Mouse (Mus musculus) kidney, embryonic 16.5 days (tissue): ENCODE data around the gene Amhr2. TPM values are rescaled to one million over a fixed set of nuclear protein-coding genes. Genes with fewer than 3 reads are reported as not detected.

Experiments used
- ATAC-seq: fragments of 200-750 bp; cut with Nextera tagmentation; 2 replicates; pipeline ENCODE4 v1.8.0; 2017; ENCODE audit warnings: moderate TSS enrichment; ENCODE audit not compliant: low FRiP score, low TSS enrichment
- H3K27ac ChIP-seq: fragments of 300-500 bp; sonication (generic); 2 replicates; pipeline ENCODE4 v1.5.1; 2014; ENCODE audit warnings: low read length
- H3K27me3 ChIP-seq: fragments of 300-500 bp; sonication (generic); 2 replicates; pipeline ENCODE4 v1.6.1; 2014; ENCODE audit warnings: low read length, control low read depth, mixed read lengths; ENCODE audit not compliant: insufficient read depth
- H3K36me3 ChIP-seq: fragments of 300-500 bp; sonication (generic); 2 replicates; pipeline ENCODE4 v1.6.1; 2014; ENCODE audit warnings: low read length, control low read depth, mixed read lengths; ENCODE audit not compliant: insufficient read depth
- H3K4me1 ChIP-seq: fragments of 300-500 bp; sonication (generic); 2 replicates; pipeline ENCODE4 v1.6.1; 2014; ENCODE audit warnings: low read length, control low read depth, mixed read lengths; ENCODE audit not compliant: insufficient read depth
- H3K4me2 ChIP-seq: fragments of 300-500 bp; sonication (generic); replicated peaks from 2 replicates; pipeline ENCODE4 v1.6.1; 2014; ENCODE audit warnings: low read depth, low read length
- H3K4me3 ChIP-seq: fragments of 300-500 bp; sonication (generic); 2 replicates; pipeline ENCODE4 v1.5.1; 2014; ENCODE audit warnings: mild to moderate bottlenecking, low read length
- H3K9ac ChIP-seq: fragments of 300-500 bp; sonication (generic); replicated peaks from 2 replicates; pipeline ENCODE4 v1.6.1; 2014; ENCODE audit warnings: low read length
- H3K9me3 ChIP-seq: fragments of 300-500 bp; sonication (generic); 2 replicates; pipeline ENCODE4 v1.6.1; 2016; ENCODE audit warnings: low read length, control low read depth
- WGBS: fragments of 180-500 bp; shearing (Covaris S2); extraction: QIAGEN DNeasy Blood & Tissue Kit; methylation state at CpG from one replicate; pipeline ENCODE4 v1.1.7; 2014; 5-methylcytosine and 5-hydroxymethylcytosine counted together
- polyA plus RNA-seq: library from polyadenylated mRNA; unstranded; fragments of >200 nt; fragmentation: Nextera tagmentation; extraction: Ambion mirVana; gene quantifications from 2 replicates; pipeline ENCODE4 v1.2.1, GENCODE M21; 2015

Gene Amhr2
- polyA plus RNA-seq, 1 experiment from 2014 or later: 1.7 TPM

DNA sequence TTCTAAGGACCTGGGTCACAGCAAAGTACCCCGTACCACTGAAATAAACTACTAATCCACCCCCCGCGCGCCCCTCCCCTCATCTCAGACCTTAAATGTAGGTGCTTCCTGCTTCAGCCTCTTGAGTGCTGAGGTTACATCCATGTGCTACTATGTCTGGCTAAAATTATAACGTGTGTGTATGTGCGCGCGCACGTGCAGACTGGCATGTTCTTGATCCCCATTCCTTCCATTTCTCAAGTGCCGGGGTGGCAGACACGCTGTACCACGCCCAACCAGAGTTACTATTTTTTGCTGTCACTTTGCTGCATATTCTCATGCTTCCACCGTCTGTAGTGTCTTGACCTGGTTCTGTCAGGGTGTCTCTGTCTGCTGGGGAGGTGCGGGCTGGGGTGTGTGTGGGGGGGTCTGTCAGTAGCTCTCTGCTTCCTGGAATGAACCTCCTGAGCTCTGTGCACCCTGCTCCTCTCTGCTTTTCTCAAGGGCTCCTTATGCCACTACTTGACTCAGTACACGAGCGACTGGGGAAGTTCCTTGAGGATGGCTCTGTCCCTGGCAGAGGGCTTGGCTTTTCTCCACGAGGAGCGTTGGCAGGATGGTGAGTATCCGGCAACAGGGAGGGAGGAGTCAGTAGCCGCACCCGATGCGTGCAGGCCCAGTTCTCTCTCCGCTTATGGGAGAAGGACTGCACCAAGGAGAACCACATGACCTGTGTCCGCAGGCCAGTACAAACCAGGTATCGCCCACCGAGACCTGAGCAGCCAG lies 6.7 kb downstream of the Amhr2 start:
- no peaks in the 10 kb centered on the region for H3K9me3 ChIP-seq
- H3K27me3 ChIP-seq: no peaks in the 10 kb centered on the region
- H3K36me3 ChIP-seq: no peaks in the 10 kb centered on the region
- H3K4me3 ChIP-seq: no peak overlapping the region
- no peak overlapping the region for H3K9ac ChIP-seq
- H3K27ac ChIP-seq: no peak overlapping the region
- no peak for ATAC-seq
- no peak overlapping the region for H3K4me2 ChIP-seq
- 83% methylated on average over 26 of the region's 26 CpGs for WGBS
- 0 out of 2 replicates have a peak, but pooled peaks cover 1% of the 10 kb centered on the region for H3K4me1 ChIP-seq

DNA sequence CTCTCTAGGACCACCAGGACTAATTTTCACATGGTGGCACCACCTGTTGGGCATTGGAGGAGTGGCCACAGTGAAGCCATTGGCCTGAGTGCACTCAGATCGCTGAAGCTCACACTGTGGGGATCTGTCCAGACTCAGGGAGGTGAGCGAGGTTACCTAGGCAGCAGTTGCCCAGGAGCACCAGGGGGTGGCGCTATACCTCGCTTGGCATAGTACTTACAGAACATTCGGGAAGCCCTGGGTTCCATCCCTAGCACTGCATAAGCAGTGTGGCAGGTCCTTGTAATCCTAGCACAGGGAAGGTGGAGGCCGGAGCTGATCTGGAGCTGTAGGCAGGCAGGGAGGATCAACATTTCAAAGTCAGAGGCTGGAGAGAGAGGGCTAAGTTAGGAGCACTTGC lies 10.8 kb downstream of the Amhr2 start:
- no peak overlapping the region for H3K4me2 ChIP-seq
- H3K4me3 ChIP-seq: no peak overlapping the region
- H3K36me3 ChIP-seq: no peaks in the 10 kb centered on the region
- no peaks in the 10 kb centered on the region for H3K27me3 ChIP-seq
- H3K4me1 ChIP-seq: peaks cover 15% of the 10 kb centered on the region
- ATAC-seq: no peak
- H3K9me3 ChIP-seq: no peaks in the 10 kb centered on the region
- no peak overlapping the region for H3K27ac ChIP-seq
- H3K9ac ChIP-seq: no peak overlapping the region
- 38% methylated on average over 6 of the region's 6 CpGs for WGBS

DNA sequence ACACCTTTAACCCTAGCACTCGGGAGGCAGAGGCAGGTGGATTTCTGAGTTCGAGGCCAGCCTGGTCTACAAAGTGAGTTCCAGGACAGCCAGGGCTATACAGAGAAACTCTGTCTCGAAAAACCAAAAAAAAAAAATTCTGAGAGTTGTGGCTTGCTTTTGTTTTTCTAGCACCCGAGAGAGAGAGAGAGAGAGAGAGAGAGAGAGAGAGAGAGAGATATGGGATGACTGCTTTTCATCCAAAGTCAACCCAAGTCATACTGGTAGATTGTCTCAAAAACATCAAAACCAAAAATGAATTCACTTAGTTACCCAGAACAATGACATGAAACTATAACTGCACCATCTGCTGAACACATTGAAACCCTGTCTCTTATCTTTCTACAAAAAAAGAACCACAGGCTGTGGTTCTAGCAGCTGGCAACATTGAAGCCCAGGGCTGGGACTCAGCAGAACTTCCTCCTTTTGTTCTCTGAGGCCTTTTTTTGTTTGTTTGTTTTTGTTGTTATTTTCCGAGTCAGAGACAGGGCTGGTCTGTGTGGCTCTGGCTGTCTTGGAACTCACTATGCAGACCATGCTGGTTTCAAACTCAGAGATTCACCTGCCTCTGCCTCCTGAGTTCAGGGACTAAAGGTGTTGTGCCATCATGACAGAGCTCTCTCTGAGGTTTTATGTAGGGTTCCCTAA lies 13.0 kb downstream of the Amhr2 start:
- Histone ChIP-seq H3K27ac (no peak overlapping the region), H3K4me2 (peak overlapping the region; percentile 58), H3K9ac (0 out of 2 replicates have a peak overlapping the region, but pooled peaks have one; percentile 58), H3K27me3 (no peaks in the 10 kb centered on the region), H3K36me3 (peaks cover 5% of the 10 kb centered on the region; the same call in 1 of the 2 replicates), H3K9me3 (no peaks in the 10 kb centered on the region), H3K4me1 (peaks cover 20% of the 10 kb centered on the region), H3K4me3 (peak overlapping the region; percentile 50)
- 67% methylated on average over 5 of the region's 5 CpGs for WGBS
- no peak for ATAC-seq

DNA sequence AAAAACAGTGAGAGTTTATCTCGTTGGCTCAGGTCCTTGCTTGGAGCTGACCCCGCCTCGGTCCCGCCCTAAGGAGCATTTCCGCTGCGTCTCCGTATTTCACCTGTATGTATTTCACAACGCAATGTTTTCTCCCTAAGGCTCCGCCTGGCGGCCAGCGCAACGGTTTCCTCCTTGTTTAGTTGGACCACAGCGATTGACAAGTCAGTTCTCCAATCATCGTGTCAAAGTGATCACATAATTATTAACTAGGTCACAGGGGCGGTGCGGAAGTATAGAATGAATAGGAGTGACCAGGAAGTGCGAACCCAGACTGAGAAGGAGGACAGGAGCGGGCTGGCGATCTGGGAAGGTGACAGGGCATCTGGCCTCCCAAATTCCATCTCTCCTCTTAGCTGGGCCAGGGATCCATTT lies 13.7 kb downstream of the Amhr2 start, which contains the start of gene Prr13:
Gene Prr13, plus strand, starts transcription at position 125 of the 414 bp plus-strand sequence.
- Histone ChIP-seq H3K9ac (peak within 1 kb of the TSS; percentile 58), H3K36me3 (peaks cover 5% of the 10 kb centered on the region; the same call in 1 of the 2 replicates), H3K4me1 (peaks cover 20% of the 10 kb centered on the region), H3K4me2 (peak within 1 kb of the TSS; percentile 58), H3K4me3 (peak within 1 kb of the TSS; percentile 50), H3K27ac (peak within 1 kb of the TSS; percentile 12; the same call in 1 of the 2 replicates), H3K27me3 (no peaks in the 10 kb centered on the region), H3K9me3 (no peaks in the 10 kb centered on the region)
- under 1% methylated on average over 19 of the region's 19 CpGs for WGBS
- peak; percentile 92 for ATAC-seq

DNA sequence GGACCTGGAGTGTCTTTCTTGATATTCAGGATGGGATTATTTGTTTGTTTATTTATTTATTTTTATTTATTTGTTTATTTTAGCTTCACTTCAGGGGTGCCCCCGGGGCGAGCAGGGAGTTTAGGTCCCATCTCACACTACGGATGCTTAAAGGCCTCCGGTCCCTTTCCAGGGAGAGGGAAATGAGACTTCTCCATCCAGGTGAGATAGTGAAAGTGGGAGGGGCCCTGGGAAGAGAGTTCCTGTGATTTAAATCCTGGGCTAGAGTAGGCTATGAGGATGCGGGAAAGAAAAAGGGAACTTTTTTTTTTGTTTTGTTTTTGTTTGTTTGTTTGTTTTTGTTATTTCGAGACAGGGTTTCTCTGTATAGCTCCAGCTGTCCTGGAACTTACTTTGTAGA lies 14.2 kb downstream of the Amhr2 start:
- ATAC-seq: no peak
- Histone ChIP-seq H3K36me3 (peaks cover 5% of the 10 kb centered on the region; the same call in 1 of the 2 replicates), H3K4me1 (peaks cover 20% of the 10 kb centered on the region), H3K4me3 (peak overlapping the region; percentile 50), H3K9ac (peak overlapping the region; percentile 58), H3K4me2 (peak overlapping the region; percentile 58), H3K27ac (peak overlapping the region; percentile 12; the same call in 1 of the 2 replicates), H3K27me3 (no peaks in the 10 kb centered on the region), H3K9me3 (no peaks in the 10 kb centered on the region)
- WGBS: 29% methylated on average over 6 of the region's 6 CpGs

DNA sequence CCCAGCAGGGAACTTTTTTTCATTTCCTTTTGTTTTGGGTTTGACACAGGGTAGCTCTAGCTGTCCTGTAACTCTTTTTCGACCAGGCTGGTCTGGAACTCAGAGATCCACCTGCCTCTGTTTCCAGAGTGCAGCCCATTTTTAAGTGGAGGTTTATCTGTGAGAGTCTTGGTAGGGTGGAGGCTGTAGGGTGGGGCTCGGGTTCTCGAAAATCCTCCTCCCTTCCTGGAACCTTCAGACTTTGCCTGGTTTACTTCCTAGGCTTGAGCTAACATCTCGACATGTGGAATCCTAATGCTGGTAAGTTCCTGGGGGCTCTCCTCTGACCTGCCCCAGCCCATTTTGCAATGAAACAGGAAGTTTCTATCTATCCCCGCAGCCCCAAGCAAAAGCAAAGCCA lies 14.7 kb downstream of the Amhr2 start:
- H3K4me1 ChIP-seq: peaks cover 20% of the 10 kb centered on the region
- 65% methylated on average over 5 of the region's 5 CpGs for WGBS
- H3K4me2 ChIP-seq: peak overlapping the region; percentile 58
- no peak for ATAC-seq
- no peaks in the 10 kb centered on the region for H3K27me3 ChIP-seq
- peak overlapping the region; percentile 58; the same call in 1 of the 2 replicates for H3K9ac ChIP-seq
- H3K4me3 ChIP-seq: peak overlapping the region; percentile 50; the same call in 1 of the 2 replicates
- peaks cover 5% of the 10 kb centered on the region; the same call in 1 of the 2 replicates for H3K36me3 ChIP-seq
- no peak overlapping the region for H3K27ac ChIP-seq
- H3K9me3 ChIP-seq: no peaks in the 10 kb centered on the region

DNA sequence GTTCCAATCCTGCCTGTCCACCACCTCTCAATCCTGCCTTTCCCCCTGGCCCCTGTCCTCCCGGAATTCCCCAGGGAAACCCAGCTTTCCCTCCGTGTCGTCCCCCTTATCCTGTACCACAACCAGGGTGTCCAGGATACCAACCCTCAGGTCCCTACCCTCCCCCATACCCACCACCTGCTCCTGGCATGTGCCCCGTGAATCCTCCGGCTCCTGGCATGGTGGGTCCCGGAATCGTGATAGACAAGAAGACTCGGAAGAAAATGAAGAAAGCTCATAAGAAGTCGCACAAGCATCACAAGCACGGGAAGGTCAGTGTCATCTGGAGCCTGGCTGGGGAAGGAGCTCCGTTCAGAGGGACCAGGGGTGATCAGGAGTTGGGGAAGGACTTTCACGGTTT lies 15.2 kb downstream of the Amhr2 start:
- peak overlapping the region; percentile 7; the same call in 1 of the 2 replicates for H3K9ac ChIP-seq
- ATAC-seq: no peak
- H3K4me2 ChIP-seq: peak overlapping the region; percentile 45
- peaks cover 20% of the 10 kb centered on the region for H3K4me1 ChIP-seq
- WGBS: 44% methylated on average over 12 of the region's 12 CpGs
- H3K36me3 ChIP-seq: peaks cover 5% of the 10 kb centered on the region; the same call in 1 of the 2 replicates
- peak overlapping the region; percentile 14 for H3K4me3 ChIP-seq
- no peak overlapping the region for H3K27ac ChIP-seq
- H3K27me3 ChIP-seq: no peaks in the 10 kb centered on the region
- no peaks in the 10 kb centered on the region for H3K9me3 ChIP-seq

DNA sequence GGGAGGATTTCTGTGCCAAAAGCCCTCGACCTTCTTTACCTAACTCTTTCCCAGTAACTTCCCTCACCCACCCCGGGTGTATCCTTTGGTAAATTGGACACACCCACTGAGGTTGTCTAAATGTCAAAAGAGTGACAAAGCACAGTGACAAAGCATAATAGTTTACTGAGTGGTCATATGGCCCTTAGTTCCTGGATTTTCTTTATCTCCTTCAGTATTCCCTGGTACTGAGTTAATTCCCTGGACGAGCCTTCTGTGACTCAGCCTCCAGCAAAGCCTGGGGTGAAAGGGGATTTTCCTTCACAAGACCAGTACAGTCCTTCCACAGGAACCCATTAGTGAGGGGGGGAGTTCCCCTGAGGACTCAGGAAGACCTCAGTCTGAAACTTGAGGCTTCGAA lies 15.8 kb downstream of the Amhr2 start:
- Histone ChIP-seq H3K9me3 (no peaks in the 10 kb centered on the region), H3K4me1 (peaks cover 20% of the 10 kb centered on the region), H3K4me3 (peak overlapping the region; percentile 14; the same call in 1 of the 2 replicates), H3K4me2 (peak overlapping the region; percentile 45), H3K27me3 (no peaks in the 10 kb centered on the region), H3K27ac (no peak overlapping the region), H3K36me3 (peaks cover 5% of the 10 kb centered on the region; the same call in 1 of the 2 replicates), H3K9ac (peak overlapping the region; percentile 7; the same call in 1 of the 2 replicates)
- 30% methylated on average over 4 of the region's 4 CpGs for WGBS
- ATAC-seq: no peak

DNA sequence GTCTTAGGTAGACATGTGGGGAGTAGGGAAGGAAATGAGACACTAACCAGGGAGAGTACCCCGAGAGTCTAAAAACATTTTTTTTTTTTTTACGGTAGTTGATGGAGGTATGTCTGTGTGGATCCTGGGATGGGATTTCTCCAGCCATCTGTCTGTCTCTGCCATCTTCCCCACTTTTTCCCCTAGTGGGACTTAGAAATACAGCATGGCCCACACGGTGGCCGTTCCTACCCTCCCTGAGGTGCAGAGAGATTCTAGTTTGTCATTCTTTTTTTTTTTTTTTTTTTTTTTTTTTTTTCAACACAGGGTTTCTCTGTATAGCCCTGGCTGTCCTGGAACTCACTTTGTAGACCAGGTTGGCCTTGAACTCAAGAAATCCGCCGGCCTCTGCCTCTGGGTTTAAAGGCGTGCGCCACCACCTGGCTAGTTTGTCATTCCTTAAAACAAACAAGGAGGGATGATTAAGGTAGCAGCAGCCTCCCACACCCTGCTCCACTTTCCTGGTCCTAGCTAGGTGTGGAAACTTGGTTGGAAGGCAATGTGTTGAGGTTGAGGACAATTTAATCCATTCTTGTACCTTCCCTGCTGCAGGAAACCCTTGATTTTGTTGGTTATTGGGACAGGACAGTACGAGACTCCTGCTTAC lies 16.4 kb downstream of the Amhr2 start:
- Histone ChIP-seq H3K4me2 (no peak overlapping the region), H3K9me3 (no peaks in the 10 kb centered on the region), H3K27me3 (no peaks in the 10 kb centered on the region), H3K27ac (no peak overlapping the region), H3K4me3 (no peak overlapping the region), H3K36me3 (peaks cover 5% of the 10 kb centered on the region; the same call in 1 of the 2 replicates), H3K9ac (0 out of 2 replicates have a peak overlapping the region, but pooled peaks have one; percentile 7), H3K4me1 (peaks cover 20% of the 10 kb centered on the region)
- WGBS: 75% methylated on average over 9 of the region's 9 CpGs
- ATAC-seq: no peak
